Mouse (Mus musculus): Measurements from ENCODE around the gene Socs7. TPM values are rescaled to one million over a fixed set of nuclear protein-coding genes. Genes with fewer than 3 reads are reported as not detected.
A peak's percentile ranks its signal among the peaks of the same experiment; 100 is the strongest.

Socs7 gene
- polyA plus RNA-seq, 1 experiment from 2014 or later = 5.1 TPM

DNA sequence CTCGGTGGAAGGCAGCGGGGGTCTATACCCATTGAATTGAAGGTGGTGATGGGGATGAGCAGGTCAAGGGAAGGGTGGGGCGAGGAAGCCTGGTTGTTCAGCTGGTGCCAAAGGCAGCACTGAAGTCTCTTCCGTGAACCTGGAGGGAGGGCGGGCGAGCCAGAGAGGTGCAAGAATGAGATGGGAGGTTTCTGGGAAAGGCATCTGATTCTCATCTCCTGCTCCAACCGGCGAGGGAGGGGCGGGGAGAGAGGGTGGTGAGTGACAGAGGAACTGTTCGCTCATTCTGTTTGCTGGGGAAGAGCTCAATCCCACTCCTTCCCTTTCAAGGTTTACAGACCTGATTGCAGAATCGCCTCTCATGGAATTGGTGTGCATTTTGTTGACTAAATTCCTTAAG lies 31.3 kb downstream of the Socs7 start:
- no peak overlapping the region for H3K4me2 ChIP-seq

GRCm38 (mm10) chr11:97394146-97394545 lies 31.8 kb downstream of the Socs7 start:
- Histone ChIP-seq H3K4me2 (no peak overlapping the region), H3K4me1 (replicated peaks) (no peaks in the 10 kb centered on the region), H3K9ac (replicated peaks) (no peak overlapping the region), H3K9me3 (no peaks in the 10 kb centered on the region), H3K36me3 (peaks cover 81% of the 10 kb centered on the region), H3K4me3 (replicated peaks) (no peak overlapping the region), H3K27me3 (no peaks in the 10 kb centered on the region), H3K27ac (no peak overlapping the region)
- no peak for ATAC-seq (ENCODE audit: insufficient number of reproducible peaks, insufficient read depth, low FRiP score, low TSS enrichment, low read depth)
- WGBS = 88% methylated on average over 11 of the region's 11 CpGs

More for the DNA sequence above, 31.3 kb downstream of the Socs7 start:
- H3K9me3 ChIP-seq = no peaks in the 10 kb centered on the region
- no peak for ATAC-seq (ENCODE audit: insufficient number of reproducible peaks, insufficient read depth, low FRiP score, low TSS enrichment, low read depth)
- 78% methylated on average over 11 of the region's 11 CpGs for WGBS
- no peak overlapping the region for H3K9ac ChIP-seq (replicated peaks)
- H3K36me3 ChIP-seq = peaks cover 86% of the 10 kb centered on the region
- no peaks in the 10 kb centered on the region for H3K4me1 ChIP-seq (replicated peaks)
- no peaks in the 10 kb centered on the region for H3K27me3 ChIP-seq
- no peak overlapping the region for H3K27ac ChIP-seq
- no peak overlapping the region for H3K4me3 ChIP-seq (replicated peaks)

DNA sequence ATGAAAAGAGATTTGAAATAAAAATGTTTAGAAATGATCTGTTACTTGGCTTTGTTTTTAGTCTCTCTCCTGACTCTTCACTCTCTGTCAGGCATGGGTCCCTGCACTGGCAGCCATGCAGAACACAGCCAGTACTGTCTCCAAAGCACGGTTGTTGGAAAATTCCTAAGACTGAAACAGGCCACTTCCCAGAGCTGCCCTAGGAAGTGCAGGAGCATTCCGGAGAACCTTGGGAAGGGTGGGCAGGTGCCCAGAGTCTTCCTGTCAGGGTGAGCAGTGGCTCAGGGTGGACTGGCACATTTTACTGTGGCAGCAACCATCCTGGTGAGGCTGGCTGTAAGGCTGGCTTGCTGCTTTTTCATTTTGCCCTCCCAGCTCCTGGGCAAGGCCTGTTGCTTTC lies 36.2 kb downstream of the Socs7 start:
- Histone ChIP-seq H3K9ac (replicated peaks) (no peak overlapping the region), H3K4me2 (no peak overlapping the region), H3K4me3 (replicated peaks) (no peak overlapping the region), H3K4me1 (replicated peaks) (peaks cover 8% of the 10 kb centered on the region), H3K27me3 (peaks cover 16% of the 10 kb centered on the region; the same call in 1 of the 2 replicates), H3K27ac (no peak overlapping the region), H3K9me3 (no peaks in the 10 kb centered on the region; the same call in 1 of the 2 replicates), H3K36me3 (peaks cover 38% of the 10 kb centered on the region)
- whole genome bisulfite sequencing = 92% methylated on average over 2 of the region's 2 CpGs
- no peak for ATAC-seq (ENCODE audit: insufficient number of reproducible peaks, insufficient read depth, low FRiP score, low TSS enrichment, low read depth)

DNA sequence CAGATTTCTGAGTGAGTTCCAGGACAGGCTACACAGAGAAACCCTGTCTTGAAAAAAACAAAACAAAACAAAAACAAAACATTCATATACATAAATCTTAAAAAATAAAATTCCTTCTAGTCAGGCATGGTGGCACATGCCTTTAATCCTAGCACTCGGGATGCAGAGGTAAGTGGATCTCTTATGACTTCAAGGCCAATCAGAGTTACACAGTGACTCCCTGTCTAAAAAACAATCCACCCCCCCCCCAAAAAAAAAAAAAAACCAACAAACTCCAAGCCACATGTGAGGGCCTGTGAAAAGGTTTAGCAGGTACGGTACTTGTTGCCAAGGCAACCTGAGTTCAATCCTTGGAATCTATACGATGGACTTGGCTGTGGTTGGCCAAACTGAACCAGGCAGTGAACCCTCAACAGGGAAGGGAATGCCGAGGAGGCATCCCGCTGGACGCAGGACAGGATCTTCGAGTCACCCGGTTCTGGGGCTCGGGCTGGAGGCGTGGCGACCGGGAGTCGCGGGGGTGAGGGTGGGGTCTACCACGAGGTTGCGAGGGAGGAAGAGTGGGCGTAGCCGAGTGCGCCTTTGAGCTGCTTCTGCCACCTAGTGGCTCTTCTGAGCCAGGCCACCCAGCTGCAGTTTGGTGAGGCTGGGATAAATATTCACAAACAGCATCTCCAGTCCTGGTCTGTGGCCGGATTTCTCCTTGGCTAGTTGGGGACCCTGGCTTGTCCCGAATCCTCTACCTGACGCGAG lies 37.8 kb downstream of the Socs7 start:
- H3K27me3 ChIP-seq = peaks cover 24% of the 10 kb centered on the region; the same call in 1 of the 2 replicates
- ATAC-seq (ENCODE audit: insufficient number of reproducible peaks, insufficient read depth, low FRiP score, low TSS enrichment, low read depth) = peak; percentile 41
- no peaks in the 10 kb centered on the region; the same call in 1 of the 2 replicates for H3K9me3 ChIP-seq
- WGBS = 3% methylated on average over 23 of the region's 23 CpGs
- H3K9ac ChIP-seq (replicated peaks) = no peak overlapping the region
- H3K36me3 ChIP-seq = peaks cover 22% of the 10 kb centered on the region
- H3K4me1 ChIP-seq (replicated peaks) = peaks cover 12% of the 10 kb centered on the region
- no peak overlapping the region for H3K27ac ChIP-seq
- peak overlapping the region; percentile 37 for H3K4me3 ChIP-seq (replicated peaks)
- peak overlapping the region; percentile 74 for H3K4me2 ChIP-seq

DNA sequence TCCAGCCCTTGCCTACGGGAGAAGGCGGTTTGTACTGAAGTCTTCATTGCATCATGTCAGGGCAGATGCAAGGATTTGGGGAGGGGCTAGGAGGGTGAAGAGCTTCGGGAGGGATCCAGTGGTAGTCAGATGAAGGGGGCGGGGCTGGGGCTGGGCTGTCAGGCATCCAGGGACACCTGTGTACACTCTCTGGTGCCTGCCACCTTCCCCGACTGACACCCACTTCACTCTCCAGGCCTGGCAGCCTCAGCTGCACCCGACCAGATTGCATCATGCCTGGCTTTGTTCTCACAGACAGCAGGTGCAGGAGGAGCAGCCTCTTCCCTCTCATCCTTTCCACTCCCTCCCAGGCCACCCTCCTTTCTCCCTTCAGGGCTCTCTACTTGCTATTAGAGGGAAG lies 38.7 kb downstream of the Socs7 start:
- 21% methylated on average over 6 of the region's 6 CpGs for WGBS
- H3K36me3 ChIP-seq = peaks cover 13% of the 10 kb centered on the region
- H3K4me2 ChIP-seq = peak overlapping the region; percentile 74
- H3K9ac ChIP-seq (replicated peaks) = no peak overlapping the region
- peaks cover 22% of the 10 kb centered on the region for H3K4me1 ChIP-seq (replicated peaks)
- ATAC-seq (ENCODE audit: insufficient number of reproducible peaks, insufficient read depth, low FRiP score, low TSS enrichment, low read depth) = no peak
- H3K4me3 ChIP-seq (replicated peaks) = no peak overlapping the region
- H3K27me3 ChIP-seq = peaks cover 34% of the 10 kb centered on the region; the same call in 1 of the 2 replicates
- H3K27ac ChIP-seq = no peak overlapping the region
- no peaks in the 10 kb centered on the region; the same call in 1 of the 2 replicates for H3K9me3 ChIP-seq

DNA sequence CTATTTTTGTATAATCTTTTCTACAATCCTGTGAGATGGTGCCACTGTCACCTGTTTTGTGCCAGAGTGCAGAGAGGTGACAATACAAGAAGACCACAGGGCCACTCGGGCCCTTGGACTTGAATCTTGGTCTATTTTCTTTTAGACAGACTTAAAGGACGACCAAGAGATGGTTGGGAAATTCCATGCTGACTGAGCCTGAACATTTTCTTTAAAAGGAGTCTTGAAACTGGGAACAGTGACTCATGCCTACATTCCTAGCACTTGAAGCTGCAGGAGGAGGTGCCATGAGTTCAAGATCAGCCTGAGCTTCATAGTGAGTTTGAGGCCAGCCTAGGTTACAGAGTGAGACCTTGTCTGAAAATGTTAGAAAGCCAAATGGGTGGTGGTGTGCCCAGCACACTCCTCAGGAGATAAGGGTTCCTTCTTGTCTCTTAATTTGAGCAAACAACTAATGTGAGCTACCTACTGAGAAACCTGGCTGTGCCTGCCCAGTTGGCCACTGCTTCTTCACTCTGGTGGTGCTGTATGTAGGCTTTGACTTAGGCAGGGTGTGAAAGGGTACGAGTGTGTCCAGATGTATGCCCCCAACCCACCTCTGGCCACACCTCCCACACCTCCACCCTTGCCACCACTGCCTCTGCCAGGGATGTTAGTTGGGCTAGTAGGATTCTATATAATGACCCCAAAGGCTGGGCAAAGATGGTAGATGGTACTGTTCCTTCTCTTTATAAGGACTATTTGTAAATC lies 39.5 kb downstream of the Socs7 start:
- Histone ChIP-seq H3K27me3 (peaks cover 37% of the 10 kb centered on the region; the same call in 1 of the 2 replicates), H3K9ac (replicated peaks) (no peak overlapping the region), H3K4me2 (no peak overlapping the region), H3K36me3 (peaks cover 7% of the 10 kb centered on the region; the same call in 1 of the 2 replicates), H3K4me1 (replicated peaks) (peaks cover 30% of the 10 kb centered on the region), H3K4me3 (replicated peaks) (no peak overlapping the region), H3K27ac (no peak overlapping the region), H3K9me3 (no peaks in the 10 kb centered on the region; the same call in 1 of the 2 replicates)
- WGBS = 77% methylated on average over 3 of the region's 3 CpGs
- ATAC-seq (ENCODE audit: insufficient number of reproducible peaks, insufficient read depth, low FRiP score, low TSS enrichment, low read depth) = no peak

DNA sequence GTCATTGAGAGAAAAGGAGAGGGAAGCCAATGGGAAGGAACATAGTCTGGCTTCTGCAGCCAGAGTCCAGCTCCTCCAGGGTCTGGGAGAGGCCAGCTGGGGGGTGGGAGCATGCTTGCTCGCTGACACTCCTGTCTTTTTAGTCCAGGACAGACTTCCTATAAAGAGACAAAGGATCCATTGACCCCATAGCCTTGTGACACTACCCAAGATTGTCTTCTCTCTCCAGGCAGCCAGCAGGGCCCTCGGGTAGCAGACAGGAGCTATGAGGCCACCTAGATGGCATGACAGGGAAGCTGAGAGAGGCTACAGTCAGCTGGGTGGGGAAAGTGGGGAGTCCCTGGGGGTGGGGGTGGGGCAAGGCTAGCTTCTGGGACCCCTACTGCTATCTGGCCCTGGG lies 40.4 kb downstream of the Socs7 start:
- Histone ChIP-seq H3K9ac (replicated peaks) (no peak overlapping the region), H3K27ac (no peak overlapping the region; the same call in none of the 2 replicates), H3K4me1 (replicated peaks) (peaks cover 34% of the 10 kb centered on the region), H3K4me3 (replicated peaks) (no peak overlapping the region), H3K27me3 (peaks cover 37% of the 10 kb centered on the region; the same call in 1 of the 2 replicates), H3K36me3 (peaks cover 3% of the 10 kb centered on the region; the same call in 1 of the 2 replicates), H3K4me2 (no peak overlapping the region), H3K9me3 (no peaks in the 10 kb centered on the region; the same call in 1 of the 2 replicates)
- WGBS = 43% methylated on average over 2 of the region's 2 CpGs
- ATAC-seq (ENCODE audit: insufficient number of reproducible peaks, insufficient read depth, low FRiP score, low TSS enrichment, low read depth) = no peak

DNA sequence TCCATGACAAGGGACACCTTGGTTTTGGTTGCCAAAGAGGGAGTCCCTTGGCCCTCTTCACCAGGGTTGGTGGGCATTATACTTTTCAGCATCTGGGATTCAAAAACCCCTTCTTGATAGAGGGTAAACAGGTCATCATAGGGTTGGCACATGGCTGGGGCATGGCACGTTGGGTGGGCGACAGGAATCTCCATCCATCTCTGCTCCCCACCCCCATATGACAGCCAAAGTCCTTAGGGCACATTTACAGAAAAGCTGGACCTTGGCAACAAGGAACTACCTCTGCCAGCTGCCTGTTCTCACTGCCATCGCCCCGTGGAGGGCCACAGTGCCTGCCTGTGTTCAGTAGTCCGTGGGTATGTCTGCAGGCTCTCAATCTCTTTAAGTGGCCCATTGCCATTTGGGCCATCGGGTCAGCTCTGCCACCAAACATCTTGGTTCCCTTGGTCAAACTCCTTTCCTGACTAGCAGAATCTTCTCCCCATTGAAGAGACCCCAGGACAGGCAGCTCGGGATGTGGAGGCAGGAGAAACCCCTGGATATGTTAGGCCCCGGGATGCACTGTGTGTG lies 41.3 kb downstream of the Socs7 start:
- peak overlapping the region; percentile 63 for H3K4me3 ChIP-seq (replicated peaks)
- H3K4me2 ChIP-seq = peak overlapping the region; percentile 97
- peak overlapping the region; percentile 65; the same call in 1 of the 2 replicates for H3K9ac ChIP-seq (replicated peaks)
- H3K27ac ChIP-seq = peak overlapping the region; percentile 1; the same call in 1 of the 2 replicates
- H3K4me1 ChIP-seq (replicated peaks) = peaks cover 34% of the 10 kb centered on the region
- WGBS = 44% methylated on average over 8 of the region's 8 CpGs
- no peak for ATAC-seq (ENCODE audit: insufficient number of reproducible peaks, insufficient read depth, low FRiP score, low TSS enrichment, low read depth)
- H3K36me3 ChIP-seq = no peaks in the 10 kb centered on the region; the same call in 1 of the 2 replicates
- H3K27me3 ChIP-seq = peaks cover 37% of the 10 kb centered on the region; the same call in 1 of the 2 replicates
- no peaks in the 10 kb centered on the region; the same call in 1 of the 2 replicates for H3K9me3 ChIP-seq

GRCm38 (mm10) chr11:97404184-97404760 lies 41.9 kb downstream of the Socs7 start:
- Histone ChIP-seq H3K36me3 (no peaks in the 10 kb centered on the region), H3K27me3 (peaks cover 37% of the 10 kb centered on the region; the same call in 1 of the 2 replicates), H3K4me1 (replicated peaks) (peaks cover 34% of the 10 kb centered on the region), H3K4me2 (peak overlapping the region; percentile 97), H3K4me3 (replicated peaks) (peak overlapping the region; percentile 63), H3K9ac (replicated peaks) (peak overlapping the region; percentile 65), H3K27ac (no peak overlapping the region; the same call in 1 of the 2 replicates), H3K9me3 (no peaks in the 10 kb centered on the region; the same call in 1 of the 2 replicates)
- ATAC-seq (ENCODE audit: insufficient number of reproducible peaks, insufficient read depth, low FRiP score, low TSS enrichment, low read depth) = peak; percentile 40
- WGBS = under 1% methylated on average over 46 of the region's 61 CpGs

DNA sequence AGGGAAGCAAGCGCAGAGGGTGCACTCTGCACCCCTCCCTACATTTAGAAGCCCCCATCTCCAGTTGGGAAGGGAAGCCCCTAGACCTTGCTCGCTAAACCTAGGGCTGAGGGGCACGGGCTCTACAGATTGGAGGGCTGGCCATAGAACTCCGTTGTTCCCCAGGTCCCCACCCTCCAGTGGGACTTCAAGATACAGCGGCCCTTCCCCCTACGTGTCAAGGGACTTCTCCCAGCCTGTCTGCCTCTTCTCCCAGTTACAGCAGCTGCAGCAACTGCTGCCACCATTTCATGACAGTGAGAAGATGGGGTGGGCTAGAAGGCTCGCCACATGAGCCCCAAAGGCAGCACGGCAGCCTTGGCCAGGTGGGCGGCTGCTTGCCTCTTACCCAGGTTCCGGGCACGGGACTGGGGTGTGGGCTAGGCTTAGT lies 42.4 kb downstream of the Socs7 start:
- ATAC-seq (ENCODE audit: insufficient number of reproducible peaks, insufficient read depth, low FRiP score, low TSS enrichment, low read depth) = peak; percentile 40
- Histone ChIP-seq H3K27ac (no peak overlapping the region), H3K27me3 (peaks cover 37% of the 10 kb centered on the region; the same call in 1 of the 2 replicates), H3K9ac (replicated peaks) (peak overlapping the region; percentile 65), H3K36me3 (no peaks in the 10 kb centered on the region), H3K9me3 (no peaks in the 10 kb centered on the region), H3K4me3 (replicated peaks) (peak overlapping the region; percentile 63), H3K4me1 (replicated peaks) (peaks cover 34% of the 10 kb centered on the region), H3K4me2 (peak overlapping the region; percentile 97)
- 4% methylated on average over 11 of the region's 11 CpGs for WGBS
